23 mouse cellular contexts compared by ENCODE assay signal in genomic region chr8:117683925-117684472, GRCm38 (mm10). TPM values are rescaled to one million over a fixed set of nuclear protein-coding genes. Genes with fewer than 3 reads are reported as not detected.
DNase-seq lines count a peak whose midpoint lies in the region; ATAC-seq and TF ChIP-seq lines count a peak whose summit lies in the region.
"Had no signal": no experiment of that assay in that cellular context is flagged by ENCODE, and none has a peak within 500 bp of the region (broad histone marks: within the 10 kb centered on the region; RNA-seq: fewer than 3 reads in every experiment).

No protein-coding gene starts in this region.

- no peak overlapping the region for H3K9ac ChIP-seq in liver, adult 2 months (ENCODE audit: low read depth, low read length)
- no peak overlapping the region for H3K9ac ChIP-seq in liver, embryonic 12.5 days
- H3K9ac ChIP-seq in limb, embryonic 12.5 days (replicated peaks) = no peak overlapping the region
- no peak overlapping the region for H3K9ac ChIP-seq in stomach, embryonic 15.5 days
- H3K9ac ChIP-seq: forebrain, postnatal 0 days; heart, embryonic 13.5 days; neural tube, embryonic 13.5 days had no signal

- H3K4me1 ChIP-seq in liver, adult 2 months (ENCODE audit: control insufficient read depth, insufficient read depth, low read length) = peaks cover 4% of the 10 kb centered on the region
- no peaks in the 10 kb centered on the region for H3K4me1 ChIP-seq in liver, embryonic 12.5 days
- peaks cover 20% of the 10 kb centered on the region for H3K4me1 ChIP-seq in limb, embryonic 12.5 days (replicated peaks)
- peaks cover 3% of the 10 kb centered on the region for H3K4me1 ChIP-seq in stomach, embryonic 15.5 days
- H3K4me1 ChIP-seq in forebrain, embryonic 10.5 days = no peaks in the 10 kb centered on the region
- H3K4me1 ChIP-seq: heart, embryonic 13.5 days had no signal

- no peak for TF ChIP-seq POLR2A in liver, adult 2 months (IDR thresholded peaks at IDR 0.05; ENCODE audit: extremely low read depth, insufficient read depth, low read length)

- no peak overlapping the region for H3K4me3 ChIP-seq in liver, adult 2 months (ENCODE audit: insufficient read depth, low read depth, low read length)
- no peak overlapping the region for H3K4me3 ChIP-seq in liver, embryonic 12.5 days
- H3K4me3 ChIP-seq in limb, embryonic 12.5 days (replicated peaks) = no peak overlapping the region
- H3K4me3 ChIP-seq in stomach, embryonic 15.5 days (replicated peaks) = no peak overlapping the region
- no peak overlapping the region for H3K4me3 ChIP-seq in forebrain, embryonic 10.5 days
- H3K4me3 ChIP-seq: heart, embryonic 13.5 days; layer of hippocampus, adult 2 months; megakaryocyte, embryonic 14.5 days; neural tube, embryonic 13.5 days had no signal

- WGBS in liver, adult 2 months = 50% methylated on average over 10 of the region's 10 CpGs
- 70% methylated on average over 10 of the region's 10 CpGs for WGBS in liver, embryonic 12.5 days (ENCODE audit: insufficient replicate concordance)
- WGBS in limb, embryonic 12.5 days = 37% methylated on average over 10 of the region's 10 CpGs
- 54% methylated on average over 10 of the region's 10 CpGs for WGBS in stomach, embryonic 15.5 days
- 88% methylated on average over 10 of the region's 10 CpGs for WGBS in forebrain, embryonic 10.5 days

- TF ChIP-seq CTCF in liver, adult 2 months (IDR thresholded peaks at IDR 0.05; ENCODE audit: low read depth, low read length) = no peak

- H3K9me3 ChIP-seq in liver, embryonic 12.5 days (replicated peaks) = no peaks in the 10 kb centered on the region
- H3K9me3 ChIP-seq in limb, embryonic 12.5 days = no peaks in the 10 kb centered on the region
- no peaks in the 10 kb centered on the region for H3K9me3 ChIP-seq in stomach, embryonic 15.5 days
- no peaks in the 10 kb centered on the region for H3K9me3 ChIP-seq in forebrain, embryonic 10.5 days
- H3K9me3 ChIP-seq: heart, embryonic 13.5 days; megakaryocyte, embryonic 14.5 days; neural tube, embryonic 13.5 days had no signal

- no peak for ATAC-seq in liver, embryonic 12.5 days
- ATAC-seq in common myeloid progenitor, adult 5-6 weeks (replicated peaks; ENCODE audit: low read depth, poor library complexity, severe bottlenecking) = peak; percentile 39; the same call in 1 of the 2 replicates
- ATAC-seq in limb, embryonic 12.5 days (ENCODE audit: insufficient number of reproducible peaks, insufficient read depth, low FRiP score, low TSS enrichment, low read depth) = 0 out of 2 replicates have a peak, but pooled peaks have one; percentile 61
- ATAC-seq in stomach, embryonic 15.5 days (ENCODE audit: insufficient read depth, low FRiP score, low read depth) = peak; percentile 27
- ATAC-seq: forebrain, postnatal 0 days; hindbrain, embryonic 16.5 days; midbrain, embryonic 16.5 days had no signal

- no peak overlapping the region for H3K4me2 ChIP-seq in liver, embryonic 12.5 days
- H3K4me2 ChIP-seq in limb, embryonic 12.5 days = peak overlapping the region; percentile 39
- H3K4me2 ChIP-seq in stomach, embryonic 15.5 days = 0 out of 2 replicates have a peak overlapping the region, but pooled peaks have one; percentile 8
- H3K4me2 ChIP-seq: heart, embryonic 13.5 days; neural tube, embryonic 13.5 days had no signal

- H3K27me3 ChIP-seq in liver, adult 2 months (ENCODE audit: control insufficient read depth, insufficient read depth, low read length) = no peaks in the 10 kb centered on the region
- no peaks in the 10 kb centered on the region for H3K27me3 ChIP-seq in liver, embryonic 12.5 days (replicated peaks)
- peaks cover 7% of the 10 kb centered on the region for H3K27me3 ChIP-seq in limb, embryonic 12.5 days
- H3K27me3 ChIP-seq in stomach, embryonic 15.5 days (replicated peaks) = no peaks in the 10 kb centered on the region
- no peaks in the 10 kb centered on the region for H3K27me3 ChIP-seq in forebrain, embryonic 10.5 days (ENCODE audit: poor library complexity, severe bottlenecking)
- H3K27me3 ChIP-seq: heart, embryonic 13.5 days; neural tube, embryonic 13.5 days had no signal

- no peaks in the 10 kb centered on the region for H3K36me3 ChIP-seq in liver, adult 2 months (ENCODE audit: control insufficient read depth, insufficient read depth, low read length)
- H3K36me3 ChIP-seq in liver, embryonic 12.5 days = no peaks in the 10 kb centered on the region
- no peaks in the 10 kb centered on the region for H3K36me3 ChIP-seq in limb, embryonic 12.5 days
- no peaks in the 10 kb centered on the region for H3K36me3 ChIP-seq in stomach, embryonic 15.5 days
- no peaks in the 10 kb centered on the region for H3K36me3 ChIP-seq in forebrain, embryonic 10.5 days (replicated peaks)
- H3K36me3 ChIP-seq: heart, embryonic 13.5 days; neural tube, embryonic 13.5 days had no signal

- DNase-seq in liver, adult 2 months (ENCODE audit: extremely low read depth, low read depth, low spot score) = peak; percentile 87
- DNase-seq in MN1 (ENCODE audit: low spot score) = no peak
- no peak for DNase-seq in forebrain, embryonic 10.5 days (ENCODE audit: extremely low spot score, low spot score)
- DNase-seq in lung, postnatal 14 days = no peak
- DNase-seq: cerebellum, postnatal 14 days; forebrain, postnatal 0 days; heart, postnatal 36 days; left cerebral cortex, postnatal 4 days; right cerebral cortex, postnatal 25 days; thymus, adult 2 months had no signal

- peak overlapping the region; percentile 57; the same call in 1 of the 2 replicates for H3K27ac ChIP-seq in liver, adult 2 months (replicated peaks; ENCODE audit: insufficient read depth, low read depth, low read length)
- H3K27ac ChIP-seq in liver, embryonic 12.5 days = no peak overlapping the region
- H3K27ac ChIP-seq in limb, embryonic 12.5 days = peak overlapping the region; percentile 53; the same call in 1 of the 2 replicates
- no peak overlapping the region; the same call in 1 of the 2 replicates for H3K27ac ChIP-seq in stomach, embryonic 15.5 days
- H3K27ac ChIP-seq in forebrain, embryonic 10.5 days = no peak overlapping the region
- H3K27ac ChIP-seq: heart, embryonic 13.5 days; kidney, postnatal 0 days; layer of hippocampus, adult 2 months; neural tube, embryonic 13.5 days had no signal

- H3K79me2 ChIP-seq in liver, adult 2 months (ENCODE audit: control insufficient read depth, insufficient read depth, low read length) = no peaks in the 10 kb centered on the region

RNA-seq across cellular contexts. Expression of gene Sdr42e1, which starts 10.5 kb away (rescaled TPM):
- total RNA-seq in liver, adult 2 months (2014; rRNA removed) = 56.5 and 77.6 TPM in 2 replicates
- polyA plus RNA-seq in liver, adult 2 months (2012; rRNA removed) = 124 and 131 TPM in 2 replicates
- 0.91 and 1.4 TPM in 2 replicates for polyA plus RNA-seq in liver, embryonic 12.5 days (2016; fragmentation: Nextera tagmentation; extraction: Ambion mirVana)
- total RNA-seq in common myeloid progenitor, adult 5-6 weeks (2017) = 3.5 and 3.7 TPM in 2 replicates
- 0.43 and 0.72 TPM in 2 replicates for polyA plus RNA-seq in limb, embryonic 12.5 days (2016; fragmentation: Nextera tagmentation; extraction: Ambion mirVana)
- polyA plus RNA-seq in stomach, embryonic 15.5 days (2015; fragmentation: Nextera tagmentation; extraction: Ambion mirVana) = 7.2 TPM in 2 replicates
- 0.32 and 0.42 TPM in 2 replicates for polyA plus RNA-seq in forebrain, embryonic 10.5 days (2016; fragmentation: Nextera tagmentation; extraction: Ambion mirVana)

RNA-seq across cellular contexts. Expression of gene Hsd17b2, which starts 17.7 kb away (rescaled TPM):
- total RNA-seq in liver, adult 2 months (2014; rRNA removed) = 228 and 380 TPM in 2 replicates
- polyA plus RNA-seq in liver, adult 2 months (2012; rRNA removed) = 234 and 259 TPM in 2 replicates
- polyA plus RNA-seq in liver, embryonic 12.5 days (2016; fragmentation: Nextera tagmentation; extraction: Ambion mirVana) = 20.9 and 23.6 TPM in 2 replicates
- not detected in 2 replicates for total RNA-seq in common myeloid progenitor, adult 5-6 weeks (2017)
- polyA plus RNA-seq in limb, embryonic 12.5 days (2016; fragmentation: Nextera tagmentation; extraction: Ambion mirVana) = not detected in 2 replicates
- polyA plus RNA-seq in stomach, embryonic 15.5 days (2015; fragmentation: Nextera tagmentation; extraction: Ambion mirVana) = 21.5 and 23.7 TPM in 2 replicates
- polyA plus RNA-seq in forebrain, embryonic 10.5 days (2016; fragmentation: Nextera tagmentation; extraction: Ambion mirVana) = not detected in 2 replicates
- total RNA-seq: forebrain, postnatal 0 days; gastrocnemius, adult 18-20 months; heart, postnatal 36 days; left cerebral cortex, postnatal 4 days had no signal
- polyA plus RNA-seq: forebrain, postnatal 0 days; lung, embryonic 16.5 days had no signal

Comparison
In these comparisons a context has a peak if more than half of its experiments do, and no peak if none do; other contexts are left out.
1. H3K27ac ChIP-seq: peak in liver, adult 2 months (single experiment) and limb, embryonic 12.5 days (single experiment); none in liver, embryonic 12.5 days (single experiment), stomach, embryonic 15.5 days (single experiment) and forebrain, embryonic 10.5 days (single experiment).
2. RNA of gene Sdr42e1, which starts 10.5 kb away (polyA plus RNA-seq): 124 to 131 TPM in liver, adult 2 months; 7.2 TPM in stomach, embryonic 15.5 days, 0.91 to 1.4 TPM in liver, embryonic 12.5 days, 0.43 to 0.72 TPM in limb, embryonic 12.5 days and 0.32 to 0.42 TPM in forebrain, embryonic 10.5 days; every median in the first group is over 10 times any median in the second.
3. RNA of gene Hsd17b2, which starts 17.7 kb away (polyA plus RNA-seq): 234 to 259 TPM in liver, adult 2 months, 21.5 to 23.7 TPM in stomach, embryonic 15.5 days and 20.9 to 23.6 TPM in liver, embryonic 12.5 days; not detected in limb, embryonic 12.5 days and not detected in forebrain, embryonic 10.5 days; every median in the first group is over 10 times any median in the second.